Mouse (Mus musculus): ENCODE results near the gene Sod1. TPM values are rescaled to one million over a fixed set of nuclear protein-coding genes. Genes with fewer than 3 reads are reported as not detected.
A peak's percentile ranks its signal among the peaks of the same experiment; 100 is the strongest.

Sod1 gene
- total RNA-seq (2021), result 100 to 1,000 TPM; 412 to 430 TPM
- long read RNA-seq, transcript Sod1-201 (5 exons, 641 nt), result major isoform, 30 of 42 reads
- long read RNA-seq, partial matches to known transcripts, result 11 of 42 reads
- long read RNA-seq, other reads (novel, unspliced or antisense), result 0 of 42 reads

- peak; percentile 85 to 94 for DNase-seq (ENCODE audit: low spot score in 2 of 2)
These were observed at the start of gene Sod1 for GRCm38 (mm10) chr16:90220026-90220891. Sod1 (plus strand) TSS chr16:90220754.

DNA sequence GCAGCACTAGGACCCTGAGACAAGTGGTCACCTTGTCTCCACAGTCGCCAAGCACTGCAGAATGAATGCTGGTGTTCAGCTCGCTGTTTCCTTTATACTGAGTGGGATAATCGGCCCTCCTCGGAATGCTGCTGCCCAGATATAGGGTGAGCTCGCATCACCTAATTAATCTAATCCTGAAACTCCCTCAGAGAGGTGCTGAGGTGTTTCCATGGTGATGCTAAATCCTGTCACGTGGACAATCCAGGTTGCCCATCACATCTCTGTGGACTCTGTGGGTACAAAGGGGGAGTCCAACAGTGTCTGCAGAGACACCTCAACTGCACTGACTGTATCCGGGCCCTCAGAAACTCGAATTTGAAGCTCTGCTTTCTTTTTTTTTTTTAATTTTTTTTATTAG, 49.1 kb upstream of the Sod1 start:
- DNase-seq (ENCODE audit: low spot score in 2 of 2), result no peak

DNA sequence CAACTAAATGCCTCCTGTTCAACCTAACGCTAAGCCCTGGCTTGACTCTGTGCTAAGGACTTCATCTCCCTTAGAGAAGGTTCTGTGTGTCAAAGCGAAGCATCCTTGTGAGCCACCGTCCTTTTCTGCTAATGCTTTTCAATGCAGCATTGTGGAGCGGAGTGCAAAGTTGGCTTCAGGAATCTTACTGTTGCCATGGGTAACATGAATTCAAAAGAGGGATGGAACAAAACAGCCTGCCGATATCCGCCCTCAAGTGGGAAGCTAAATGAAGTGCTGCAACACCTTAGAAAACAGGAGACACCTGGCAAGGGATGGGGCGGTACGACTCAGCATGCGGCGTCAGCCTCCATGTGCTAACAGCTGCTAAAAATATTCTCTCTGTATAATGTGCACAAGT, 44.1 kb upstream of the Sod1 start:
- DNase-seq (ENCODE audit: low spot score in 2 of 2), result peak; percentile 59 to 70

DNA sequence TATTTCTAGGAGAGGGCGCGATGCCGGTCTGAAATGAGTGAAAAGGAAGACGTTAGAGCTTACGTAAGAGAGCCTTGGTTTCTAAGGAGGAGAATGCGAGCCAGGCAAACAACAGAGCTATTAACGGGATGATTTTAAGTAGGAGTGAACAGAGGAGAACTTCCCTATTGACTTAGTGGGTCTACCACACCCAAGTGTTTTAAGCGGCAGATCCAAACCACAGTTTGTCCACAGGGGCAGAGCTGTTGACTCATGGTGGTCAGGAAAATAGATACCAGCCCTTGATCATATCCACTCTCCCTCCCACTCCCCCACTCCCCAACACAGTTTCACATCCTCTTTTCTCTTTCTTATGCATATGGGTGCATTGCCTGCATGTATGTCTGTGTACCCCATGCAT, 43.1 kb upstream of the Sod1 start:
- DNase-seq (ENCODE audit: low spot score in 2 of 2), result no peak

GRCm38 (mm10) chr16:90178404-90178803, 42.1 kb upstream of the Sod1 start:
- no peak for DNase-seq (ENCODE audit: low spot score in 2 of 2)

GRCm38 (mm10) chr16:90179892-90180291, 40.7 kb upstream of the Sod1 start:
- no peak for DNase-seq (ENCODE audit: low spot score in 2 of 2)

DNA sequence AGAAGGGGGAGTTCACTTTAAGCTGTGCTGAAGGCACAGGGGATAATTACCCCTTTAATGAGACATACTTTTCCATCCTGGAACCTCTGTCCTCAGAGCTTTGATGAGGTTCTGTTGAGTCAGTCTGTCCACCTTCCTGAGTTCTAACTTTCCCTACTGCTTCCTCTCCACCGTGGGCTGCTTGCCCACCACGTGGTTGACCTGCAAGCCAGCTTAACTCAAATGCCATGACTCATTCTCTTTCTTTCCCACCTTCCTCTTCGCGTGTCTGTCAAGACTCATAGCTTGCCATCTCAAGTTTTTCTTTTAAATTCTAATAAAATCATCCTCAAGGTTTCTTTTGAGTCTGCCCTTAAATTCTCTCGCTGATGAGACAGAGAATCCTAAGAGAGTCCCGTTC, 39.6 kb upstream of the Sod1 start:
- no peak for DNase-seq (ENCODE audit: low spot score in 2 of 2)

DNA sequence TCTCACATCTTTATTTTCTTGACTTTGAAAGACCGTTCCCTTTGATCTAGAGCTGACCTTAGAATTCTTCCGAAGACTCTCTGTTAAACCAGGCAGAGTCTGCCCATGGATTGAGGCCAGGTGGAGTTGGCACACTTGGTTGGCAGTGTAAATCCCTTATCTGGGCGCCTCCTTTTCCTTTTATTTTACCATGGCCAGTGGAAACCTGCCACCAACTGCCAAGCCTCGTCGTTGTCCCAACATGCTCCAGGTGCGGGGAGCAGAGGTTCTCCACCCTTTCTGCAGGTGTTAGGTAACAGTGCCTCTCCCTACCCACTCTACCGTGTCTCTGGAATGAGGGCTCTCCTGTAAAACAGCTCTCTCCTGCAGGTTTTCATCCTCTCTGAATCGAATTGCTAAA, 38.9 kb upstream of the Sod1 start:
- DNase-seq (ENCODE audit: low spot score in 2 of 2), result no peak

GRCm38 (mm10) chr16:90184135-90184534, 36.4 kb upstream of the Sod1 start:
- no peak for DNase-seq (ENCODE audit: low spot score in 2 of 2)

GRCm38 (mm10) chr16:90185928-90186588, 34.5 kb upstream of the Sod1 start:
- DNase-seq (ENCODE audit: low spot score in 2 of 2), result peak; percentile 74 to 91

- no peak for DNase-seq (ENCODE audit: low spot score in 2 of 2)
These were observed 33.1 kb upstream of the Sod1 start for GRCm38 (mm10) chr16:90187453-90187852.

- no peak for DNase-seq (ENCODE audit: low spot score in 2 of 2)
These were observed 29.3 kb upstream of the Sod1 start for GRCm38 (mm10) chr16:90191289-90191688.

GRCm38 (mm10) chr16:90193719-90194118, 26.8 kb upstream of the Sod1 start:
- DNase-seq (ENCODE audit: low spot score in 2 of 2), result no peak

DNA sequence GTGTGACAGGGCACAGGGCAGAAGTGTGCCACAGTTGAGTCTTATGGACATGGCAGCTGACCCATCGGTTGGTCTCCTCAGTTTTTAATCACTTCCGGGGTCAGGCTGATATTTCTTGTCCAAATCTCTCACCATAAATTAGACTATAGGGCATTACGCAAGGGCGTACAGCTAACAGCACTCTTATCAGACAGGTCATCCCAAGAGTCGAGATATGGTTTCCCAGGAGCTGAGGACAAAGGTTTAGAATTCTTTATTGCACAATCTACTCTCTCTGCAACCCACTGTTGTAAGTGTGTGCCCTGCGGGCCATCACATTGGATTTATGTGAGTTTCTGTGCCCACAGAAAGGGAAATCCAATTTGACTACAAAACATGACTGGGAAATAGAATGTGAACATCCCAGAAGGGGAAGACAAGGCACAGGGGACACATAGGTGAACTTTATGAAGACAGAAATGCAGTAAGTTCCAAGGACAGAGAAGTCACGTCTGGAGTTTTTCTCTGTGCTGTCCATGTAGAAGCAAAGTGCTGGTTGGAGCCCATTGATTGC, 23.8 kb upstream of the Sod1 start:
- DNase-seq (ENCODE audit: low spot score in 2 of 2), result no peak

DNA sequence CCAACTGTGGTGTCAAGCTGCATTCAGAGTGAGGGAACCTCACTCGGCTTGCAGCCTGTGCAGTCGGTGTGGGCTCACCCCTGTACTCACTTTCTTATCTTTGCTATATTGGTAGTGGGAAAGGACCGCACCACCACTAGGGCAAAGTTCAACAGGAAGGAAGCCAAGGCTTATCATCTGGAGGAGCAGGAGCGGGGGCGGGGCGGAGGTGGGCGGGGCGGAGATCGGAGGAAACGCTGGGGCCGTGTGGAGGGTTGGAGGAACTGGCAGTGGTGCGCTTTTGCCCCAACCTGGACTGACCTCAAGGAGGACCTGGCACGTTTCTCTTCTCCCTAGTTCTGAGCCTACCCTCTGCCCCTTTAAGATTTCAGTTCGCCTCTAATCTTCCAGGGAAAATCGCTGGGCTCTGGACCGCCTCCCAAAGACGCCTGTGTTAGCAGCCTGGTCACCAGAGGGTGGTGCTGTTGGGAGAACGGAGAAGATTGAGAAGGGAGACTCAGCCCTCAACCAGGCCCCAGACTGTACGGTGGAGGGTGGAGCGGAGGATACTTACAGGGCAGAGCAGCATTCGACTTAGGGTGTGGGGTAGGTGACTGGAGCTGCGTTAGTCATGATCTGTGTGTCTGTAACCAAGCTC, 23.1 kb upstream of the Sod1 start:
- DNase-seq (ENCODE audit: low spot score in 2 of 2), result peak; percentile 37 to 57

- DNase-seq (ENCODE audit: low spot score in 2 of 2), result no peak
These were observed 21.9 kb upstream of the Sod1 start for GRCm38 (mm10) chr16:90198626-90199025.

DNA sequence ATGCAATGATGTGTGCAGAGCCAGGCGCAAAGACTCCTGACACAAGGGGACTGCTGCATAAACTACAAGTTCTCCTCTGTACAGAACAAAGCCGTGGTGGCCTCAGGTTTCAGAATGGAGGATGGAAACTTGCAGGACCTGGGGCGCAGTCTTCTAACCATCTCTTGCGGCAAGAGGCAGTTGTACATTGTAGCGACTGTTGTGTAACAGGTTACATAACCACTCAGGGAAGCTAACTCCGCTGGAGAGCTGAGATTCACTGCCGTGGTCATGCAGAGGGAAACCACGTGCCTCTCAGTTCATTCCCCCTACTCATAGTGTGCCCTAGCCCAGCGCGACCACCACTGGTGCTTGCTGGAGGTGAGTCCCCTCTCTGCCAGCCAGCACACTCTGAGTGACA, 21.4 kb upstream of the Sod1 start:
- DNase-seq (ENCODE audit: low spot score in 2 of 2), result no peak

- no peak for DNase-seq (ENCODE audit: low spot score in 2 of 2)
These were observed 18.4 kb upstream of the Sod1 start for GRCm38 (mm10) chr16:90202140-90202539.

DNA sequence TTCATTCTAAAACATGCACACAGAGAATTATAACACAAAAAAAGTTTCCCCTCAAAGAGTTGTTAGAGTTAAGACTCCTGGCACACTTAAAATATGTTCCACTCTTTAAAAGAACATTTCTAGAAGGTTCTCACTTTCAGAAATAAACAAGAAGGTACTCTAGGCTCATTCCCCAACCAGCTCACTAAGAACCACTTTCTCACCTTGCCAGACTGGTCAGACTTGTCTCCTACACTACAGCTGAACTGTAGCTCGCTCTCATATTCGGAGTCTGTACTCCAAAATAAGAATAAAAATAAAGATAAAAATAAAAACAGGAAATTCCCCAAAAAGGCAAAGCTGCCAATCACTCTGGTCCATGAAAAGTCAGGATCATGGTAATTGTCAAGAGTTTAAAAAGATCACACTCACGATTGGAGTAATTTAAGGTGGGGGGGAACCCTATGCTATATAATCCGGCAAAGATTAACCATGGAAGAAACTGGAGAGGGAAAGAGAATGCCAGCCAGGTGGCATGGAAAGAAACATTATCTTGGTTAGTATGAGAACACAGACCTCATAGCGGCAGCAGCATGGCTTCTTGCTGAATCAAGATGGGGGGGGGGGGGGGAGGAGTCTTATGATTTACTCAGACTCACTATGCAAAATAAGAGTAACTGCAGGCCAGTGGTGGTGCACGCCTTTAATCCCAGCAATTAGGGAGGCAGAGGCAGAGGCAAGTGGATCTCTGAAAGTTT, 17.2 kb upstream of the Sod1 start:
- no peak for DNase-seq (ENCODE audit: low spot score in 2 of 2)

DNA sequence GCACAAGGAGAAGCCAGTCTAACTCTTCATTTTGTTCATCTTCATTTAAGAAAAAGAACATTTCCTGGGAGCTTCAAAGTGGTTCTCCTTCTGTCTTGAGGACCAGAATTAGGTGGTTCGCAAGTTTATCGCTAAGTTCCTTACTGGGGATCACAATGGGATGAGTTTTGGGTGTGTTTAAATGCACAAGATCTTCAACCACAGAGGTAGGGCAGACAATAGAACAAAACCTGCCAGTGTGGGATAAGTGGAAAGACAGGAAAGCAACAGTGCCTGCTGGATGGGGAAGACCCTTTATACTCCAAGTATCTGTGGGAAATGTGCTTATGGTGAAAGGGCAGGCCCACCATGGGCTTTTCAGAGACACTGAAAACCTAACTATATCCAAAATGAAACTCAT, 15.7 kb upstream of the Sod1 start:
- DNase-seq (ENCODE audit: low spot score in 2 of 2), result no peak

DNA sequence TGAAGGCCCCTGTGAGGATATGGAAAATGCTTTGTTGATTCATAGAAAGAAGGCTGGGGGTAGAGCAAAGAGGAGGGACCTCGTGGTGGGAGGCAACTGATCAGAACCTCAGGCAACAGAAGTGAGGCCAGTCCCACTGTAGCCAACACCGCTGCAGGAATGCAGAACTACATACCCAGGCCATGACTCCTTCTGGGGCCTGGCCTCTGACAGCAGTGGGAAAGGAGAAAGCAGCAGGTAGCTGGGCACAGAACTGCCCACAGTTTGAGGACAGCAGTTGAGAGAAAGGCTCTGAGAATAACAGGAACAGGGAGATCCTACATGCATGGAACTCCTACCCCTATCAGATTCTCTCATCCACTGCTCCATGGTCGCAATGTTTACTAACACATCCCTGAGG, 11.6 kb upstream of the Sod1 start:
- DNase-seq (ENCODE audit: low spot score in 2 of 2), result no peak

Data from layer of hippocampus, adult 18-20 months (tissue).